Mouse (Mus musculus) small intestine, adult 2 months (tissue): Measurements from ENCODE around the gene Mllt1.

Experiments used
- CTCF ChIP-seq: fragments of 200-500 bp; IDR thresholded peaks from 2 replicates; pipeline ENCODE4 v1.5.1; 2012; ENCODE audit warnings: low read depth, mild to moderate bottlenecking, control low read depth, inconsistent platforms, low read length, moderate library complexity, mixed read lengths; ENCODE audit not compliant: insufficient replicate concordance, insufficient read length; ENCODE audit errors: extremely low read depth
- POLR2A ChIP-seq: fragments of 200-500 bp; IDR thresholded peaks from 2 replicates; pipeline ENCODE4 v1.6.1; 2012; ENCODE audit warnings: low read depth, mild to moderate bottlenecking, control low read depth, inconsistent platforms, low read length, moderate library complexity

- TF ChIP-seq CTCF = no peak
- no peak for TF ChIP-seq POLR2A
Observed at GRCm38 (mm10) chr17:56954871-56955270, 19.7 kb upstream of the Mllt1 start.
